Mouse (Mus musculus) erythroblast, embryonic 14.5 days (primary cell): ENCODE measurements around the gene BC035044.

Experiments used
- GATA1 ChIP-seq: IDR thresholded peaks from 2 replicates; pipeline ENCODE4 v1.6.1; 2012; ENCODE audit warnings: low read length, inconsistent platforms, mixed read lengths
- TAL1 ChIP-seq: IDR thresholded peaks from 3 replicates; pipeline ENCODE4 v1.6.1; 2012; ENCODE audit warnings: low read length, inconsistent platforms, mixed read lengths

DNA sequence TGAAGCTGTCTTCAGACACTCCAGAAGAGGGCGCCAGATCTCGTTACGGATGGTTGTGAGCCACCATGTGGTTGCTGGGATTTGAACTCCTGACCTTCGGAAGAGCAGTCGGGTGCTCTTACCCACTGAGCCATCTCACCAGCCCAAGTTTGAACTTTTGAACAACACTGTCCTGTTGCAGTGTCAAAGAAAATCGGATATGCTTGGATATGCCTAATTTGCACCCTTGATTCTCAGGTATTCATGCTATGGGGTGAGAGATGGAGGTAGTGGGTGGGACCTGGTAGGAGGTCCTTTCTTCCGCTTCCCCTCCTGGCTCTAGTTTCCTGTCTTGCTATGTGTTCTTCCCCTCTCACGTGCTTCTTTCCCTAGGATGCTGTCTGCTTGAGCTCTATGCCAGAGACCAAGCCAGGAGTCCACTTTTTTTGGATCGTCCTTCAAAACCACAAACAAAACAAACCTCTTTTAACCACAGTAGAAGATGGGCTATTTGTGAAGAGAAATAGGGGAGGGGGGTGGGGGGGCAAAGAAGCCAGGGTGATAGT is 44.9 kb downstream of the BC035044 start:
- no peak for TF ChIP-seq TAL1
- no peak for TF ChIP-seq GATA1
